Mouse (Mus musculus): Measurements from ENCODE around the gene Ncoa7. TPM values are rescaled to one million over a fixed set of nuclear protein-coding genes. Genes with fewer than 3 reads are reported as not detected.
"Not testable (repeated sequence)": the region's sequence is repeated elsewhere in the genome, so short reads cannot be mapped to it uniquely, and the experiment has no call there.

Ncoa7 gene
- total RNA-seq, 1 experiment from 2014 or later = 35.2 TPM

- DNase-seq = no peak
These were observed 15.3 kb downstream of the Ncoa7 start for GRCm38 (mm10) chr10:30787684-30788339.

GRCm38 (mm10) chr10:30786103-30786754 lies 16.9 kb downstream of the Ncoa7 start:
- DNase-seq = no peak

GRCm38 (mm10) chr10:30780921-30781320 lies 22.2 kb downstream of the Ncoa7 start:
- DNase-seq = not testable (repeated sequence)

GRCm38 (mm10) chr10:30778240-30778639 lies 24.9 kb downstream of the Ncoa7 start:
- peak; percentile 60 for DNase-seq

GRCm38 (mm10) chr10:30775987-30776386 lies 27.1 kb downstream of the Ncoa7 start:
- no peak for DNase-seq

GRCm38 (mm10) chr10:30775568-30775967 lies 27.6 kb downstream of the Ncoa7 start:
- DNase-seq = no peak

GRCm38 (mm10) chr10:30774396-30774795 lies 28.7 kb downstream of the Ncoa7 start:
- DNase-seq = no peak

- DNase-seq = no peak
These were observed 29.9 kb downstream of the Ncoa7 start for GRCm38 (mm10) chr10:30773181-30773580.

- DNase-seq = no peak
These were observed 31.5 kb downstream of the Ncoa7 start for GRCm38 (mm10) chr10:30771417-30772158.

GRCm38 (mm10) chr10:30768820-30769219 lies 34.3 kb downstream of the Ncoa7 start:
- no peak for DNase-seq

- peak; percentile 58 for DNase-seq
These were observed 34.9 kb downstream of the Ncoa7 start for GRCm38 (mm10) chr10:30768250-30768649.

GRCm38 (mm10) chr10:30763179-30763770 lies 39.9 kb downstream of the Ncoa7 start:
- DNase-seq = no peak

GRCm38 (mm10) chr10:30762284-30762964 lies 40.7 kb downstream of the Ncoa7 start:
- DNase-seq = no peak

GRCm38 (mm10) chr10:30759360-30760147 lies 43.6 kb downstream of the Ncoa7 start:
- no peak for DNase-seq

- no peak for DNase-seq
These were observed 47.1 kb downstream of the Ncoa7 start for GRCm38 (mm10) chr10:30756064-30756463.

- no peak for DNase-seq
These were observed 48.2 kb downstream of the Ncoa7 start for GRCm38 (mm10) chr10:30754825-30755457.

GRCm38 (mm10) chr10:30754082-30754481 lies 49.0 kb downstream of the Ncoa7 start:
- no peak for DNase-seq

- DNase-seq = no peak
These were observed 50.6 kb downstream of the Ncoa7 start for GRCm38 (mm10) chr10:30752485-30752884.

GRCm38 (mm10) chr10:30751586-30751985 lies 51.5 kb downstream of the Ncoa7 start:
- DNase-seq = no peak

GRCm38 (mm10) chr10:30749807-30750206 lies 53.3 kb downstream of the Ncoa7 start:
- DNase-seq = peak; percentile 31
